Mouse (Mus musculus) liver, embryonic 14.5 days (tissue): ENCODE results near the gene Pdgfa.

Experiments used
- CTCF ChIP-seq: IDR thresholded peaks from 2 replicates; pipeline ENCODE4 v1.5.1; 2016; ENCODE audit warnings: antibody characterized with exemption, low read depth, control low read depth
- EP300 ChIP-seq: IDR thresholded peaks from 2 replicates; pipeline ENCODE4 v1.6.1; 2016; ENCODE audit warnings: antibody characterized with exemption, low read depth

DNA sequence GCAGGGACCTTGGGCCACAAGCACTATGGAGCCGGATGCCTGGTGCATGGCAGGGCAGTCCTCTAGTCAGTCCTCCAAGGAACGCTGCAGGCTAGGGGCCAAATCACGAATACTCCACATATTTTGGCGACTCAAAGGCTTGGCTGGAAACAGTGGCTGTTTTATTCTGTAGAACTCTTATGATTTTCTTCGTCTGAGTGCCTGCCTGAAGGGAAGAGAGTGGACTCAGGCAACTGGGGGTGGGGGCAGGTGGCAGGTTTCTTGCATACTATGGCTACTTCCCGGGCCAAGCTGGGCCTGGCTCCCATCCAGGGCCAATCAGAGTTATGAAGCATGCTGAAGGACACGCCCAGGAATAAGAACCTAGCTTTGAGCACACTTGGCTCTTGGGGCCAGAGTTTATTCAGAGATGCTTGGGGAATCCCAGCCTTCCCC lies 27.1 kb downstream of the Pdgfa start:
- TF ChIP-seq CTCF, result no peak
- no peak for TF ChIP-seq EP300
